Mouse (Mus musculus): ENCODE results near the gene Padi2.

- TF ChIP-seq CTCF (IDR thresholded peaks at IDR 0.05; ENCODE audit: low read depth) (peak; percentile 98), EP300 (IDR thresholded peaks at IDR 0.05; ENCODE audit: low read depth) (no peak)
These were observed 51.6 kb downstream of the Padi2 start for GRCm38 (mm10) chr4:140957725-140958124.

Measured in liver, embryonic 14.5 days (tissue).